Mouse (Mus musculus) heart, embryonic 15.5 days (tissue): ENCODE data around the gene Gas2l1. TPM values are rescaled to one million over a fixed set of nuclear protein-coding genes. Genes with fewer than 3 reads are reported as not detected.

ENCODE experiments used
- ATAC-seq: fragments of 200-750 bp; cut with Nextera tagmentation; replicated peaks from 2 replicates; pipeline ENCODE4 v1.8.0; 2017; ENCODE audit warnings: low read depth, moderate TSS enrichment; ENCODE audit not compliant: insufficient number of reproducible peaks, insufficient read depth, low FRiP score
- H3K27ac ChIP-seq: fragments of 300-500 bp; sonication (generic); 2 replicates; pipeline ENCODE4 v1.5.1; 2015; ENCODE audit warnings: mild to moderate bottlenecking, inconsistent platforms
- H3K27me3 ChIP-seq: fragments of 300-500 bp; sonication (generic); 2 replicates; pipeline ENCODE4 v1.6.1; 2015; ENCODE audit warnings: inconsistent platforms
- H3K36me3 ChIP-seq: fragments of 300-500 bp; sonication (generic); 2 replicates; pipeline ENCODE4 v1.6.1; 2015; ENCODE audit warnings: mild to moderate bottlenecking, inconsistent platforms
- H3K4me1 ChIP-seq: fragments of 300-500 bp; sonication (generic); replicated peaks from 2 replicates; pipeline ENCODE4 v1.6.1; 2015; ENCODE audit warnings: inconsistent platforms
- H3K4me2 ChIP-seq: fragments of 300-500 bp; sonication (generic); 2 replicates; pipeline ENCODE4 v1.6.1; 2015; ENCODE audit warnings: inconsistent platforms, mild to moderate bottlenecking, moderate library complexity
- H3K4me3 ChIP-seq: fragments of 300-500 bp; sonication (generic); 2 replicates; pipeline ENCODE4 v1.5.1; 2015; ENCODE audit warnings: mild to moderate bottlenecking, inconsistent platforms
- H3K9ac ChIP-seq: fragments of 300-500 bp; sonication (generic); 2 replicates; pipeline ENCODE4 v1.6.1; 2015; ENCODE audit warnings: mild to moderate bottlenecking, inconsistent platforms
- H3K9me3 ChIP-seq: fragments of 300-500 bp; sonication (generic); replicated peaks from 2 replicates; pipeline ENCODE4 v1.6.1; 2016; ENCODE audit warnings: inconsistent platforms
- WGBS: fragments of 180-500 bp; shearing (Covaris S2); methylation state at CpG from one replicate; pipeline ENCODE4 v1.1.7; 2015; ENCODE audit warnings: mixed read lengths; 5-methylcytosine and 5-hydroxymethylcytosine counted together
- polyA plus RNA-seq: library from polyadenylated mRNA; unstranded; fragments of >200 nt; fragmentation: Nextera tagmentation; extraction: Ambion mirVana; gene quantifications from 2 replicates; pipeline ENCODE4 v1.2.1, GENCODE M21; 2015

Gene Gas2l1
- polyA plus RNA-seq, result 19.4 and 28.2 TPM in 2 replicates

- Histone ChIP-seq H3K4me3 (peak within 1 kb of the TSS; percentile 69), H3K9me3 (no peaks in the 10 kb centered on the region), H3K27me3 (peaks cover 32% of the 10 kb centered on the region), H3K27ac (peak within 1 kb of the TSS; percentile 47), H3K9ac (peak within 1 kb of the TSS; percentile 74), H3K4me2 (peak within 1 kb of the TSS; percentile 95), H3K36me3 (peaks cover 24% of the 10 kb centered on the region), H3K4me1 (peaks cover 42% of the 10 kb centered on the region)
- WGBS, result under 1% methylated on average over 50 of the region's 50 CpGs
- ATAC-seq, result peak; percentile 87
Observed at GRCm38 (mm10) chr11:5065056-5065821, at the start of gene Gas2l1. Gas2l1 (minus strand) TSS chr11:5065327.

- Histone ChIP-seq H3K36me3 (no peaks in the 10 kb centered on the region), H3K4me1 (peaks cover 12% of the 10 kb centered on the region), H3K4me3 (no peak overlapping the region), H3K9me3 (no peaks in the 10 kb centered on the region), H3K9ac (no peak overlapping the region), H3K4me2 (no peak overlapping the region), H3K27ac (no peak overlapping the region), H3K27me3 (no peaks in the 10 kb centered on the region)
- WGBS, result 80% methylated on average over 7 of the region's 7 CpGs
- no peak for ATAC-seq
Observed at GRCm38 (mm10) chr11:5113645-5114044, 48.5 kb upstream of the Gas2l1 start.

GRCm38 (mm10) chr11:5109441-5109840 lies 44.3 kb upstream of the Gas2l1 start:
- WGBS, result 42% methylated on average over 8 of the region's 8 CpGs
- H3K4me3 ChIP-seq, result no peak overlapping the region
- no peak overlapping the region for H3K4me2 ChIP-seq
- H3K9ac ChIP-seq, result no peak overlapping the region
- peaks cover 6% of the 10 kb centered on the region for H3K36me3 ChIP-seq
- H3K27me3 ChIP-seq, result no peaks in the 10 kb centered on the region
- H3K9me3 ChIP-seq, result no peaks in the 10 kb centered on the region
- peaks cover 8% of the 10 kb centered on the region for H3K4me1 ChIP-seq
- H3K27ac ChIP-seq, result no peak overlapping the region
- ATAC-seq, result no peak

GRCm38 (mm10) chr11:5103986-5104509 lies 38.9 kb upstream of the Gas2l1 start:
- Histone ChIP-seq H3K4me1 (peaks cover 5% of the 10 kb centered on the region), H3K4me2 (no peak overlapping the region), H3K9me3 (no peaks in the 10 kb centered on the region), H3K27ac (no peak overlapping the region), H3K9ac (no peak overlapping the region), H3K4me3 (no peak overlapping the region), H3K27me3 (no peaks in the 10 kb centered on the region), H3K36me3 (peaks cover 12% of the 10 kb centered on the region)
- no peak for ATAC-seq
- WGBS, result 100% methylated on average over 4 of the region's 4 CpGs

GRCm38 (mm10) chr11:5102384-5102783 lies 37.3 kb upstream of the Gas2l1 start:
- Histone ChIP-seq H3K9me3 (no peaks in the 10 kb centered on the region), H3K4me1 (peaks cover 9% of the 10 kb centered on the region), H3K4me2 (no peak overlapping the region), H3K36me3 (peaks cover 12% of the 10 kb centered on the region), H3K4me3 (no peak overlapping the region), H3K9ac (no peak overlapping the region), H3K27me3 (no peaks in the 10 kb centered on the region), H3K27ac (no peak overlapping the region)
- WGBS, result 78% methylated on average over 7 of the region's 7 CpGs
- no peak for ATAC-seq

- no peaks in the 10 kb centered on the region for H3K27me3 ChIP-seq
- no peak overlapping the region for H3K4me2 ChIP-seq
- H3K36me3 ChIP-seq, result peaks cover 12% of the 10 kb centered on the region
- no peaks in the 10 kb centered on the region for H3K9me3 ChIP-seq
- no peak overlapping the region for H3K27ac ChIP-seq
- no peak for ATAC-seq
- no peak overlapping the region for H3K9ac ChIP-seq
- H3K4me1 ChIP-seq, result peaks cover 16% of the 10 kb centered on the region
- WGBS, result 76% methylated on average over 6 of the region's 6 CpGs
- no peak overlapping the region for H3K4me3 ChIP-seq
Observed at GRCm38 (mm10) chr11:5101641-5102040, 36.5 kb upstream of the Gas2l1 start.

GRCm38 (mm10) chr11:5100801-5101200 lies 35.7 kb upstream of the Gas2l1 start:
- Histone ChIP-seq H3K27me3 (no peaks in the 10 kb centered on the region), H3K4me3 (peak overlapping the region; percentile 97), H3K9ac (no peak overlapping the region), H3K27ac (no peak overlapping the region), H3K4me2 (peak overlapping the region; percentile 79), H3K36me3 (peaks cover 12% of the 10 kb centered on the region), H3K4me1 (peaks cover 23% of the 10 kb centered on the region), H3K9me3 (no peaks in the 10 kb centered on the region)
- WGBS, result 67% methylated on average over 5 of the region's 5 CpGs
- ATAC-seq, result no peak

GRCm38 (mm10) chr11:5100283-5100682 lies 35.2 kb upstream of the Gas2l1 start:
- WGBS, result under 1% methylated on average over 7 of the region's 7 CpGs
- peak overlapping the region; percentile 79 for H3K4me2 ChIP-seq
- no peak for ATAC-seq
- no peaks in the 10 kb centered on the region for H3K9me3 ChIP-seq
- peaks cover 12% of the 10 kb centered on the region for H3K36me3 ChIP-seq
- peak overlapping the region; percentile 97 for H3K4me3 ChIP-seq
- peak overlapping the region; percentile 97 for H3K9ac ChIP-seq
- peaks cover 26% of the 10 kb centered on the region for H3K4me1 ChIP-seq
- H3K27ac ChIP-seq, result peak overlapping the region; percentile 98
- no peaks in the 10 kb centered on the region for H3K27me3 ChIP-seq

GRCm38 (mm10) chr11:5099576-5100183 lies 34.6 kb upstream of the Gas2l1 start:
- H3K4me1 ChIP-seq, result peaks cover 27% of the 10 kb centered on the region
- H3K36me3 ChIP-seq, result peaks cover 8% of the 10 kb centered on the region
- peak overlapping the region; percentile 97 for H3K9ac ChIP-seq
- H3K27ac ChIP-seq, result peak overlapping the region; percentile 98
- H3K27me3 ChIP-seq, result no peaks in the 10 kb centered on the region
- WGBS, result under 1% methylated on average over 31 of the region's 31 CpGs
- peak overlapping the region; percentile 79 for H3K4me2 ChIP-seq
- no peaks in the 10 kb centered on the region for H3K9me3 ChIP-seq
- peak overlapping the region; percentile 97 for H3K4me3 ChIP-seq
- ATAC-seq, result peak; percentile 76

- no peaks in the 10 kb centered on the region for H3K9me3 ChIP-seq
- H3K27ac ChIP-seq, result peak within 1 kb of the TSS; percentile 98
- peak; percentile 86 for ATAC-seq
- peaks cover 27% of the 10 kb centered on the region for H3K4me1 ChIP-seq
- H3K9ac ChIP-seq, result peak within 1 kb of the TSS; percentile 97
- peak within 1 kb of the TSS; percentile 97 for H3K4me3 ChIP-seq
- H3K4me2 ChIP-seq, result peak within 1 kb of the TSS; percentile 79
- H3K36me3 ChIP-seq, result peaks cover under 1% of the 10 kb centered on the region; the same call in 1 of the 2 replicates
- no peaks in the 10 kb centered on the region for H3K27me3 ChIP-seq
- WGBS, result under 1% methylated on average over 92 of the region's 92 CpGs
Observed at GRCm38 (mm10) chr11:5098736-5099542, 33.8 kb upstream of the Gas2l1 start, which contains the start of the genes Rhbdd3 and Ewsr1. Rhbdd3 (plus strand) TSS chr11:5098926. Ewsr1 (minus strand) TSS chr11:5099266.
